Mouse (Mus musculus) heart, adult 2 months (tissue): ENCODE results near the gene Akap2.

Experiments used
- CTCF ChIP-seq: fragments of 200-600 bp; IDR thresholded peaks from 2 replicates; pipeline ENCODE4 v1.8.1; 2022; ENCODE audit warnings: antibody characterized with exemption, mild to moderate bottlenecking, moderate library complexity
- EP300 ChIP-seq: fragments of 200-500 bp; IDR thresholded peaks from 2 replicates; pipeline ENCODE4 v1.6.1; 2011; ENCODE audit warnings: low read depth, low read length, control low read depth; ENCODE audit not compliant: insufficient read depth
- POLR2A ChIP-seq: fragments of 200-500 bp; IDR thresholded peaks from 2 replicates; pipeline ENCODE4 v1.6.1; 2011; ENCODE audit warnings: mild to moderate bottlenecking, low read depth, low read length, control low read depth; ENCODE audit not compliant: insufficient read depth

GRCm38 (mm10) chr4:57822641-57823040, 105.2 kb downstream of the Akap2 start:
- TF ChIP-seq CTCF (no peak), POLR2A (no peak), EP300 (no peak)
